In genomic region chr16:86377991-86378390, GRCm38 (mm10) we compare ENCODE assay signal across 21 mouse cellular contexts.
DNase-seq lines count a peak whose midpoint lies in the region; ATAC-seq and TF ChIP-seq lines count a peak whose summit lies in the region.
"Had no signal": no experiment of that assay in that cellular context is flagged by ENCODE, and none has a peak within 500 bp of the region (broad histone marks: within the 10 kb centered on the region; RNA-seq: fewer than 3 reads in every experiment).

No protein-coding gene starts in this region.

- no peak overlapping the region for H3K27ac ChIP-seq in forebrain, embryonic 11.5 days (ENCODE audit: low read depth, low read length)
- no peak overlapping the region for H3K27ac ChIP-seq in forebrain, embryonic 16.5 days (ENCODE audit: low read length)
- H3K27ac ChIP-seq in kidney, embryonic 15.5 days = no peak overlapping the region
- no peak overlapping the region for H3K27ac ChIP-seq in forebrain, embryonic 12.5 days
- H3K27ac ChIP-seq: embryonic facial prominence, embryonic 13.5 days; heart, embryonic 10.5 days; hindbrain, embryonic 10.5 days; kidney, postnatal 0 days; limb, embryonic 15.5 days; neural tube, embryonic 13.5 days had no signal

- H3K4me1 ChIP-seq in forebrain, embryonic 11.5 days (replicated peaks; ENCODE audit: control insufficient read depth, insufficient read depth, low read length) = no peaks in the 10 kb centered on the region
- no peaks in the 10 kb centered on the region for H3K4me1 ChIP-seq in forebrain, embryonic 16.5 days (replicated peaks; ENCODE audit: control insufficient read depth, insufficient read depth, low read length)
- no peaks in the 10 kb centered on the region for H3K4me1 ChIP-seq in kidney, embryonic 15.5 days
- H3K4me1 ChIP-seq in forebrain, embryonic 12.5 days = no peaks in the 10 kb centered on the region
- H3K4me1 ChIP-seq: embryonic facial prominence, embryonic 13.5 days; heart, embryonic 10.5 days; hindbrain, embryonic 10.5 days; limb, embryonic 15.5 days; neural tube, embryonic 13.5 days had no signal

- no peak for DNase-seq in forebrain, embryonic 11.5 days (ENCODE audit: low spot score)
- peak; percentile 44 for DNase-seq in ES-CJ7 (ENCODE audit: low read depth, low spot score)
- DNase-seq in brain, embryonic 14.5 days (ENCODE audit: low read depth) = peak; percentile 12
- no peak for DNase-seq in adrenal gland, postnatal 10 days
- DNase-seq: adrenal gland, adult 2 months; cerebellum, adult 11 months; cerebellum, postnatal 25 days; lung, postnatal 14 days; midbrain, embryonic 14.5 days; spleen, adult 18-20 months; thymus, postnatal 36 days had no signal

- no peaks in the 10 kb centered on the region for H3K27me3 ChIP-seq in forebrain, embryonic 11.5 days (ENCODE audit: control insufficient read depth, insufficient read depth, low read length)
- no peaks in the 10 kb centered on the region for H3K27me3 ChIP-seq in forebrain, embryonic 16.5 days (replicated peaks; ENCODE audit: control insufficient read depth, insufficient read depth, low read length)
- H3K27me3 ChIP-seq in kidney, embryonic 15.5 days = no peaks in the 10 kb centered on the region
- H3K27me3 ChIP-seq in forebrain, embryonic 12.5 days = no peaks in the 10 kb centered on the region
- H3K27me3 ChIP-seq: embryonic facial prominence, embryonic 13.5 days; limb, embryonic 15.5 days; neural tube, embryonic 13.5 days had no signal

- no peak overlapping the region for H3K9ac ChIP-seq in forebrain, embryonic 11.5 days (ENCODE audit: low read length)
- no peak overlapping the region for H3K9ac ChIP-seq in forebrain, embryonic 16.5 days (replicated peaks; ENCODE audit: low read depth, low read length)
- no peak overlapping the region for H3K9ac ChIP-seq in kidney, embryonic 15.5 days
- no peak overlapping the region for H3K9ac ChIP-seq in forebrain, embryonic 12.5 days
- H3K9ac ChIP-seq: embryonic facial prominence, embryonic 13.5 days; limb, embryonic 15.5 days; neural tube, embryonic 13.5 days had no signal

- no peak for TF ChIP-seq CTCF in brain, embryonic 14.5 days (IDR thresholded peaks at IDR 0.05; ENCODE audit: borderline replicate concordance, extremely low read depth, insufficient read depth, insufficient read length)

- H3K4me3 ChIP-seq in forebrain, embryonic 11.5 days (ENCODE audit: low read depth, low read length) = no peak overlapping the region
- no peak overlapping the region for H3K4me3 ChIP-seq in forebrain, embryonic 16.5 days (replicated peaks; ENCODE audit: low read length)
- H3K4me3 ChIP-seq in kidney, embryonic 15.5 days (replicated peaks) = no peak overlapping the region
- H3K4me3 ChIP-seq in forebrain, embryonic 12.5 days (replicated peaks) = no peak overlapping the region
- H3K4me3 ChIP-seq: embryonic facial prominence, embryonic 13.5 days; heart, embryonic 10.5 days; hindbrain, embryonic 10.5 days; limb, embryonic 15.5 days; neural tube, embryonic 13.5 days had no signal

- peak; percentile 44; the same call in 1 of the 2 replicates for ATAC-seq in forebrain, embryonic 11.5 days (replicated peaks; ENCODE audit: low FRiP score)
- no peak for ATAC-seq in forebrain, embryonic 16.5 days
- ATAC-seq in kidney, embryonic 15.5 days (replicated peaks; ENCODE audit: low FRiP score) = 0 out of 2 replicates have a peak, but pooled peaks have one; percentile 40
- ATAC-seq in cerebellum, adult (ENCODE audit: insufficient number of reproducible peaks, low FRiP score, low TSS enrichment) = no peak
- ATAC-seq in forebrain, embryonic 12.5 days (ENCODE audit: low FRiP score) = no peak

- TF ChIP-seq POLR2A in brain, embryonic 14.5 days (IDR thresholded peaks at IDR 0.05; ENCODE audit: borderline replicate concordance, extremely low read depth, insufficient read depth, insufficient read length, poor library complexity, severe bottlenecking) = no peak

- 17% methylated on average over 3 of the region's 3 CpGs for WGBS in forebrain, embryonic 11.5 days
- WGBS in forebrain, embryonic 16.5 days = 20% methylated on average over 3 of the region's 3 CpGs
- 47% methylated on average over 3 of the region's 3 CpGs for WGBS in kidney, embryonic 15.5 days
- WGBS in forebrain, embryonic 12.5 days = 12% methylated on average over 3 of the region's 3 CpGs

- H3K9me3 ChIP-seq in forebrain, embryonic 11.5 days (ENCODE audit: control insufficient read depth, low read length) = no peaks in the 10 kb centered on the region
- no peaks in the 10 kb centered on the region for H3K9me3 ChIP-seq in forebrain, embryonic 16.5 days (ENCODE audit: control insufficient read depth, low read length)
- no peaks in the 10 kb centered on the region for H3K9me3 ChIP-seq in kidney, embryonic 15.5 days (replicated peaks)
- no peaks in the 10 kb centered on the region for H3K9me3 ChIP-seq in forebrain, embryonic 12.5 days
- H3K9me3 ChIP-seq: embryonic facial prominence, embryonic 13.5 days; heart, embryonic 10.5 days; hindbrain, embryonic 10.5 days; limb, embryonic 15.5 days; neural tube, embryonic 13.5 days had no signal

- no peak overlapping the region for H3K4me2 ChIP-seq in forebrain, embryonic 11.5 days (ENCODE audit: low read depth, low read length, severe bottlenecking)
- H3K4me2 ChIP-seq in forebrain, embryonic 16.5 days (ENCODE audit: low read length) = no peak overlapping the region
- H3K4me2 ChIP-seq in kidney, embryonic 15.5 days = no peak overlapping the region
- no peak overlapping the region for H3K4me2 ChIP-seq in forebrain, embryonic 12.5 days
- H3K4me2 ChIP-seq: embryonic facial prominence, embryonic 13.5 days; limb, embryonic 15.5 days; neural tube, embryonic 13.5 days had no signal

- H3K36me3 ChIP-seq in forebrain, embryonic 11.5 days (ENCODE audit: control insufficient read depth, insufficient read depth, low read length) = no peaks in the 10 kb centered on the region
- no peaks in the 10 kb centered on the region for H3K36me3 ChIP-seq in forebrain, embryonic 16.5 days (ENCODE audit: control insufficient read depth, insufficient read depth)
- no peaks in the 10 kb centered on the region for H3K36me3 ChIP-seq in kidney, embryonic 15.5 days
- H3K36me3 ChIP-seq in forebrain, embryonic 12.5 days (replicated peaks) = no peaks in the 10 kb centered on the region
- H3K36me3 ChIP-seq: embryonic facial prominence, embryonic 13.5 days; heart, embryonic 10.5 days; hindbrain, embryonic 10.5 days; limb, embryonic 15.5 days; neural tube, embryonic 13.5 days had no signal

Comparison
In these comparisons a context has a peak if more than half of its experiments do, and no peak if none do; other contexts are left out.
1. ATAC-seq: peak in forebrain, embryonic 11.5 days (single experiment) and kidney, embryonic 15.5 days (single experiment); none in forebrain, embryonic 16.5 days (single experiment), cerebellum, adult (single experiment) and forebrain, embryonic 12.5 days (single experiment).
2. DNase-seq: peak in ES-CJ7 (single experiment) and brain, embryonic 14.5 days (single experiment); none in forebrain, embryonic 11.5 days (single experiment) and adrenal gland, postnatal 10 days (single experiment).